Mouse (Mus musculus) brain, adult 10 weeks (tissue): ENCODE measurements around the gene Hif1an. TPM values are rescaled to one million over a fixed set of nuclear protein-coding genes. Genes with fewer than 3 reads are reported as not detected.

ENCODE experiments used
- polyA plus RNA-seq: library from polyadenylated mRNA; stranded (reverse); fragments of 350-450 nt; fragmentation: Illumina TruSeq; extraction: RNeasy Lipid Tissue Mini Kit (QIAGEN cat#74804); gene quantifications from one replicate; pipeline ENCODE4 v1.2.3, GENCODE M21; 2015; ENCODE audit warnings: low read depth, low replicate concordance

The Hif1an gene
- 20.2 TPM for polyA plus RNA-seq

DNA sequence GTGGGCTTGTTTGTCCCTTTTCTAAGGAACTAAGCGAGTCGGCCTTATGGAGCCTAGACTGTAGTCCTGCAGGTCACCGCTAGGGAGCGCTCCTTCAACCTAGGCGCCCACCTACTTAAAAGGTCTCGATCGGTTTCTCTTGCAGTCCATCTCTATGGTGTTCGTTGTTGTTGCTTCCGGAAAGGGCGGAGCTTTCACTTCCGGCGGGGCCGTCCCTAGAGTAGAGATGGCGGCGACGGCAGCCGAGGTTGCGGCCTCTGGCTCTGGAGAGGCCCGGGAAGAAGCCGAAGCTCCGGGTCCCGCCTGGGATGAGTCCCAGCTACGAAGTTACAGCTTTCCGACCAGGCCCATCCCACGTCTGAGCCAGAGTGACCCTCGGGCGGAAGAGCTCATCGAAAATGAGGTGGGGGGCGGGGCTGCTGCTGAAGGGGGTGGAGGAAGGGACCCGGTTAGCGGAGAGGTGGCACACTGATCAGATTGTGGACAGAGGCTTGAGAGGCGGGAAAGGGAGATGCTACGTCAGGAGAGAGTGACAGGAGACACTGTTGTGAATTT is at the start of gene Hif1an:
Hif1an (plus strand) TSS at position 199 of the 555 bp plus-strand sequence.

DNA sequence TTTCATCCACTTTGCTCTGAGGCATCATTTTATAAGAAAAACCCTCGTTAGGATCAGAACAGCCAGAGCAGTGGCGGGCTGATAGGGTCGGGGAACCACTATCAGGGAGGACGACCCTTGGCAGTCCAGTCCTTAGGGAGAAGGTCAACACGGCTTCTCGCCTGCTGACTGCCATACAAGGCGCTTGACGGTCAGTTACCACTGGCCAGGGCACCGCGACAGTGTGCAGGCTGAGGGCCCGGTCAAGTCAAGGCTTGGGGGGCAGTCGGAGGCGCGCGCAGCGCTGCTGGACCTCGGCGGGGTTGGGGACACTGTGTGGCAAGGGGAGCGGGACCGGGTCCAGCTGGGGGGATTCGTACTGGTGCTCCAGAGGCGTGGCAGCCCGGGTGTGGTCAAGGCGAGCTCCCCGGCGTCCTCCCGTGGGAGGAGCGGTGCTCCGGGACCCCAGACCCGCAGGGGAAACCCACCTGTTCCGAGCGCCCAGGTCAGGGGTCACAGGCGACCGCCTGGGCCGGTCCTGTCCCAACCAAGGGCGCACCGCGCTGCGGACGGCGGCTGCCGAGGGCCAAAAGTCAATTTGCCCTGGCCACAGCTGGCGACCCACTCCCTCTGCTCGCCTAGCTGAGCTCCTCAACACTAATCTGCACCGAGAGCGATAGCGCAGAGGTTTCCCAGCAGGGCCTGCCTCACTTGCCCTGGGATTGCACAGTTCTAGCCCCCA is 17.2 kb upstream of the Hif1an start, which contains the start of gene Sec31b:
Sec31b (minus strand) TSS at position 544 of the 721 bp plus-strand sequence.

DNA sequence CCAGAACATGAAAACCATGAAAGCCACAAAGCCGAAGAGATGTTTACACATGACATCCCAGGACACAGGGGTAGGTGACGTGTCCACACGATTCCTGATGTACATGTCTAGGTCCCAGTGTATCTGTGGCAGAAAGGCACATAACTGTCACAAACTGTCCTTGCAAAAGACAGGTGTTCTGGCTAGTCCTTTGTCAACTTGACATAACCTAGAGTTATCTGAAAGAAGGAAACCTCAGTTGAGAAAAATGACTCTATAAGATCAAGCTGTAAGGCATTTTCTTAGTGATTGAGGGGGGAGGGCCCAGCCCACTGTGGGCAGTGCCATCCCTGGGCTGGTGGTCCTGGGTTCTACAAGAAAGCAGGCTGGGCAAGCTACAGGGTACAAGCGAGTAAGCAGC is 9.9 kb upstream of the Hif1an start, which contains the start of gene Gm20538:
Gm20538 (minus strand) TSS at position 101 of the 400 bp plus-strand sequence.

DNA sequence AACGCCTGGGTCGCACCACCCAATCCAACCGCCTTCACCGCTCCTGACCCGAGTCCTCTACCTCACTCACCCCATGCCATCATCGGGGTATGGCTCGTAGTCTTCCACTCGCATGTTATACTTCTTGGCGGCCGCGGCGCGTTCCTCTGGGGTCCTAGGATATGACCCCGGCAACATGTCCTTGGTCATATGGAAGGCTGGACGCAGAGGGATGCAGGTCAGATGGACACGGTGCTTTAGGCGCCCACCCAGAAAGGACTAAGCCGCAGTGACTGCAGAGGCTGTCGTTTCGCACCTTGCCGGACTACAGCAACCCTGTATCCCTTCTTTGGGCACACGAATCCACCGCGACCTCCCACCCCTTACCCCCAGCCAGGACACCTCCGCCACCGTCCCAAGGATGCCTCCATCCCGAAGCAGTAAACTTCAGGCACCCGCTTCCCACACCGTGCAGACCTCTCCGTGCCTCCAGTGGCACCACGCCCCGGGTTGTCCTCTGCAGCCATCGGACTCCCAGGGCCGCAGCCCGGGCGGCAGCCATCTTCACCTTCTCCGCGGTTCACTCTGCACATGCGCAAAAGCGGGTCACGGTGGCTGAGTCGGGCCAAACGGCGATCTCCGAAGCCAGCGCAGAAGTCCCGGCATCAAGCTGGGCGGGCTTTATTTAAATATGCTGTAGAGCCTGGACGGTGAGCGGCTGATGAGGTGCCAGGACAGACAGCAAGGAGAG is 7.6 kb upstream of the Hif1an start, which contains the start of gene Ndufb8:
Ndufb8 (minus strand) TSS at position 580 of the 730 bp plus-strand sequence.

Other genes starting within 250 kb of the Hif1an start
- 0.37 TPM for gene Scd4, start 229.8 kb upstream of the Hif1an start, polyA plus RNA-seq
- gene Scd1, start 155.0 kb upstream of the Hif1an start, polyA plus RNA-seq = 125 TPM
- 0.16 TPM for gene Wnt8b, start 69.4 kb upstream of the Hif1an start, polyA plus RNA-seq
- gene Sec31b, start 17.0 kb upstream of the Hif1an start, polyA plus RNA-seq = 0.28 TPM
- gene Gm20538, start 10.0 kb upstream of the Hif1an start, polyA plus RNA-seq = not detected
- 681 TPM for gene Ndufb8, start 7.4 kb upstream of the Hif1an start, polyA plus RNA-seq
- gene Pax2, start 193.2 kb downstream of the Hif1an start, polyA plus RNA-seq = 0.15 TPM